Mouse (Mus musculus): ENCODE results near the gene Twf2.

- TF ChIP-seq POLR2A (IDR thresholded peaks at IDR 0.05; ENCODE audit: insufficient read depth, low read length), result no peak
- no peak for TF ChIP-seq CTCF (IDR thresholded peaks at IDR 0.05; ENCODE audit: low read depth, low read length)
- peak; percentile 97 for TF ChIP-seq EP300 (IDR thresholded peaks at IDR 0.05; ENCODE audit: insufficient read depth, low read depth, low read length)
These were observed 8.1 kb downstream of the Twf2 start for GRCm38 (mm10) chr9:106210853-106211609.

Measured in ES-Bruce4 (cell line).